Mouse (Mus musculus): ENCODE measurements around the gene Arel1. TPM values are rescaled to one million over a fixed set of nuclear protein-coding genes. Genes with fewer than 3 reads are reported as not detected.

The Arel1 gene
- polyA plus RNA-seq, 1 experiment from 2014 or later, result 13.2 TPM

DNA sequence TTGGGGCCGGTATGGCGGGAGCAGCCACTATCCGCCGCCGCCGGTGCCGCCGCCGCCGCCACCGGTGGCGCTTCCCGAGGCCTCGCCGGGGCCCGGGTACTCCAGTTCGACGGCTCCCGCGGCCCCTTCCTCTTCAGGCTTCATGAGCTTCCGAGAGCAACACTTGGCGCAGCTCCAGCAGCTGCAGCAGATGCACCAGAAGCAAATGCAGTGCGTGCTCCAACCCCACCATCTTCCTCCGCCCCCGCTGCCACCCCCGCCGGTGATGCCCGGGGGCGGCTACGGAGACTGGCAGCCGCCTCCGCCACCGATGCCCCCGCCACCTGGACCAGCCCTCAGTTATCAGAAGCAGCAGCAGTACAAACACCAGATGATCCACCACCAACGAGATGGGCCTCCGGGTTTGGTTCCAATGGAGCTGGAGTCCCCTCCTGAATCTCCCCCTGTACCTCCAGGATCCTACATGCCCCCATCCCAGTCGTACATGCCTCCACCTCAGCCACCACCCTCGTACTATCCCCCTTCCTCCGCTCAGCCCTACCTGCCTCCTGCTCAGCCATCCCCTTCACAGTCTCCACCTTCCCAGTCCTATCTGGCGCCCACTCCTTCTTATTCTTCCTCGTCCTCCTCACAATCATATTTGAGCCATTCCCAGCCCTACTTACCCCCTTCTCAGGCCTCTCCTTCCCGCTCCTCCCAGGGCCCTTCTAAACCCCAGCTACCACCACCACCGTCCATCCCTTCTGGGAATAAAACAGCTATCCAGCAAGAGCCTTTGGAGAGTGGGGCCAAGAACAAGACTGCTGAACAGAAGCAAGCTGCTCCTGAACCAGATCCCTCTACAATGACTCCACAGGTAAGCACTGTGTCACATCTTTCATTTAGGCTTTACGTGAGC lies 26.1 kb upstream of the Arel1 start:
- Histone ChIP-seq H3K36me3 (ENCODE audit: control insufficient read depth, insufficient read depth, low read length) (0 out of 2 replicates have a peak, but pooled peaks cover 7% of the 10 kb centered on the region), H3K4me1 (ENCODE audit: control insufficient read depth in 2 of 2, insufficient read depth in 2 of 2, low read length in 2 of 2) (peaks cover 0 to 23% of the 10 kb centered on the region in 2 experiments; a peak in 3 of 4 replicates), H3K4me3 (ENCODE audit: control insufficient read depth in 1 of 2, insufficient read depth in 1 of 2, low read depth in 1 of 2, low read length in 2 of 2) (peak overlapping the region; percentile 76 to 93), H3K27me3 (ENCODE audit: control insufficient read depth, insufficient read depth, low read length) (no peaks in the 10 kb centered on the region), H3K9ac (ENCODE audit: low read length) (peak overlapping the region; percentile 98), H3K4me2 (ENCODE audit: low read length) (peak overlapping the region; percentile 97), H3K9me3 (ENCODE audit: control insufficient read depth, low read length) (0 out of 2 replicates have a peak, but pooled peaks cover 3% of the 10 kb centered on the region), H3K27ac (replicated peaks in 1 of 2; ENCODE audit: control insufficient read depth in 1 of 2, insufficient read depth in 1 of 2, low read depth in 2 of 2, low read length in 2 of 2) (peak overlapping the region; percentile 73 to 85)
- no peak; the same call in 1 of the 2 replicates for ATAC-seq (ENCODE audit: insufficient number of reproducible peaks, insufficient read depth, low FRiP score, low read depth)
- 1% methylated on average over 42 of the region's 44 CpGs for WGBS

GRCm38 (mm10) chr12:84996083-84996496 lies 25.4 kb upstream of the Arel1 start, which contains the start of gene Ylpm1:
TSS of gene Ylpm1 (plus strand) at chr12:84996321.
- peak; percentile 96 for ATAC-seq (ENCODE audit: insufficient number of reproducible peaks, insufficient read depth, low FRiP score, low read depth)
- under 1% methylated on average over 45 of the region's 45 CpGs for WGBS

DNA sequence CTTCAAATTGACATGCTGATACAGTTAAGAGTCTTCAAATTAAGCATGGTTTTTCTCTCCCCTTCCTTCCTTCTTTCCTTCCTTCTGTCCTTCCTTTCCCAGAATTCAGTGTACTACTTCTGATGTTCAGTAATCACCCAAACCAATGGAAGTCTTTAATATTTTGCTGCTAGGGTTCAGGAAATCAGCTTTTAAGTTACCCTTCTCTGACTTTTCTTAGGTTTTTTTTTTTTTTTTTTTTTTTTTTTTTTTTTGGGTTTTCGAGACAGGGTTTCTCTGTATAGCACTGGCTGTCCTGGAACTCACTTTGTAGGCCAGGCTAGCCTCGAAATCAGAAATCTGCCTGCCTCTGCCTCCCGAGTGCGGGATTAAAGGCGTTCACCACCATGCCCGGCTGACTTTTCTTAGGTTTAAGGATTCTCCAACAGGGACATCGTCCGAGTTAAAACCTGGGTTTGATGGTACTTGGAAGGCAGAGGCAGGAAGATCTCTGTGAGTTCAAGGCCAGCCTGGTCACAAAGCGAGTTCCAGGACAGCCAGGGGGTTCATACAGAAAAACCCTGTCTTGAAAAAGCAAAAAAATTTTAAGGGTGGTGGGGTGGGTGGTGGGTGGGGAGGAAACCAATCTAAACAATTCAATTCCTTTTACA lies 24.5 kb upstream of the Arel1 start:
- Histone ChIP-seq H3K4me3 (ENCODE audit: control insufficient read depth in 1 of 2, insufficient read depth in 1 of 2, low read depth in 1 of 2, low read length in 2 of 2) (peak overlapping the region in 1 of 2 experiments; percentile 93; a peak in 1 of 4 replicates), H3K27me3 (ENCODE audit: control insufficient read depth, insufficient read depth, low read length) (no peaks in the 10 kb centered on the region), H3K9me3 (ENCODE audit: control insufficient read depth, low read length) (0 out of 2 replicates have a peak, but pooled peaks cover 6% of the 10 kb centered on the region), H3K9ac (ENCODE audit: low read length) (peak overlapping the region; percentile 50), H3K36me3 (ENCODE audit: control insufficient read depth, insufficient read depth, low read length) (0 out of 2 replicates have a peak, but pooled peaks cover 7% of the 10 kb centered on the region), H3K27ac (replicated peaks in 1 of 2; ENCODE audit: control insufficient read depth in 1 of 2, insufficient read depth in 1 of 2, low read depth in 2 of 2, low read length in 2 of 2) (no peak overlapping the region), H3K4me2 (ENCODE audit: low read length) (peak overlapping the region; percentile 97), H3K4me1 (ENCODE audit: control insufficient read depth in 2 of 2, insufficient read depth in 2 of 2, low read length in 2 of 2) (peaks cover 0 to 23% of the 10 kb centered on the region in 2 experiments; a peak in 3 of 4 replicates)
- ATAC-seq (ENCODE audit: insufficient number of reproducible peaks, insufficient read depth, low FRiP score, low read depth), result no peak
- 89% methylated on average over 8 of the region's 9 CpGs for WGBS

More at GRCm38 (mm10) chr12:84996083-84996496, 25.4 kb upstream of the Arel1 start, which contains the start of gene Ylpm1:
- Histone ChIP-seq H3K27me3 (ENCODE audit: control insufficient read depth, insufficient read depth, low read length) (no peaks in the 10 kb centered on the region), H3K36me3 (ENCODE audit: control insufficient read depth, insufficient read depth, low read length) (0 out of 2 replicates have a peak, but pooled peaks cover 7% of the 10 kb centered on the region), H3K4me2 (ENCODE audit: low read length) (peak within 1 kb of the TSS; percentile 97), H3K9ac (ENCODE audit: low read length) (peak within 1 kb of the TSS; percentile 98), H3K4me3 (ENCODE audit: control insufficient read depth in 1 of 2, insufficient read depth in 1 of 2, low read depth in 1 of 2, low read length in 2 of 2) (peak within 1 kb of the TSS; percentile 76 to 93), H3K4me1 (ENCODE audit: control insufficient read depth in 2 of 2, insufficient read depth in 2 of 2, low read length in 2 of 2) (peaks cover 0 to 23% of the 10 kb centered on the region in 2 experiments; a peak in 3 of 4 replicates), H3K27ac (replicated peaks in 1 of 2; ENCODE audit: control insufficient read depth in 1 of 2, insufficient read depth in 1 of 2, low read depth in 2 of 2, low read length in 2 of 2) (peak within 1 kb of the TSS; percentile 73 to 85), H3K9me3 (ENCODE audit: control insufficient read depth, low read length) (0 out of 2 replicates have a peak, but pooled peaks cover 6% of the 10 kb centered on the region)

GRCm38 (mm10) chr12:84989456-84989855 lies 18.8 kb upstream of the Arel1 start:
- 57% methylated on average over 4 of the region's 4 CpGs for WGBS
- H3K9ac ChIP-seq (ENCODE audit: low read length), result no peak overlapping the region
- H3K9me3 ChIP-seq (ENCODE audit: control insufficient read depth, low read length), result 0 out of 2 replicates have a peak, but pooled peaks cover 6% of the 10 kb centered on the region
- no peak overlapping the region for H3K4me3 ChIP-seq (ENCODE audit: control insufficient read depth in 1 of 2, insufficient read depth in 1 of 2, low read depth in 1 of 2, low read length in 2 of 2)
- H3K36me3 ChIP-seq (ENCODE audit: control insufficient read depth, insufficient read depth, low read length), result peaks cover 2% of the 10 kb centered on the region
- no peak overlapping the region for H3K4me2 ChIP-seq (ENCODE audit: low read length)
- ATAC-seq (ENCODE audit: insufficient number of reproducible peaks, insufficient read depth, low FRiP score, low read depth), result no peak
- no peak overlapping the region for H3K27ac ChIP-seq (replicated peaks in 1 of 2; ENCODE audit: control insufficient read depth in 1 of 2, insufficient read depth in 1 of 2, low read depth in 2 of 2, low read length in 2 of 2)
- no peaks in the 10 kb centered on the region for H3K4me1 ChIP-seq (ENCODE audit: control insufficient read depth in 2 of 2, insufficient read depth in 2 of 2, low read length in 2 of 2)
- H3K27me3 ChIP-seq (ENCODE audit: control insufficient read depth, insufficient read depth, low read length), result no peaks in the 10 kb centered on the region

- 92% methylated on average over 2 of the region's 2 CpGs for WGBS
- H3K4me3 ChIP-seq (ENCODE audit: control insufficient read depth in 1 of 2, insufficient read depth in 1 of 2, low read depth in 1 of 2, low read length in 2 of 2), result no peak overlapping the region
- no peak overlapping the region for H3K4me2 ChIP-seq (ENCODE audit: low read length)
- ATAC-seq (ENCODE audit: insufficient number of reproducible peaks, insufficient read depth, low FRiP score, low read depth), result no peak
- peaks cover 98% of the 10 kb centered on the region for H3K36me3 ChIP-seq (ENCODE audit: control insufficient read depth, insufficient read depth, low read length)
- no peaks in the 10 kb centered on the region for H3K4me1 ChIP-seq (ENCODE audit: control insufficient read depth in 2 of 2, insufficient read depth in 2 of 2, low read length in 2 of 2)
- no peaks in the 10 kb centered on the region for H3K27me3 ChIP-seq (ENCODE audit: control insufficient read depth, insufficient read depth, low read length)
- H3K9me3 ChIP-seq (ENCODE audit: control insufficient read depth, low read length), result no peaks in the 10 kb centered on the region
- no peak overlapping the region for H3K27ac ChIP-seq (replicated peaks in 1 of 2; ENCODE audit: control insufficient read depth in 1 of 2, insufficient read depth in 1 of 2, low read depth in 2 of 2, low read length in 2 of 2)
- no peak overlapping the region for H3K9ac ChIP-seq (ENCODE audit: low read length)
Measured at GRCm38 (mm10) chr12:84979264-84979862, 8.7 kb upstream of the Arel1 start.

- peaks cover 30% of the 10 kb centered on the region for H3K36me3 ChIP-seq (ENCODE audit: control insufficient read depth, insufficient read depth, low read length)
- no peaks in the 10 kb centered on the region for H3K27me3 ChIP-seq (ENCODE audit: control insufficient read depth, insufficient read depth, low read length)
- H3K27ac ChIP-seq (replicated peaks in 1 of 2; ENCODE audit: control insufficient read depth in 1 of 2, insufficient read depth in 1 of 2, low read depth in 2 of 2, low read length in 2 of 2), result no peak overlapping the region
- ATAC-seq (ENCODE audit: insufficient number of reproducible peaks, insufficient read depth, low FRiP score, low read depth), result no peak
- peak overlapping the region; percentile 82 for H3K9ac ChIP-seq (ENCODE audit: low read length)
- H3K4me3 ChIP-seq (ENCODE audit: control insufficient read depth in 1 of 2, insufficient read depth in 1 of 2, low read depth in 1 of 2, low read length in 2 of 2), result peak overlapping the region; percentile 74 to 98
- H3K4me1 ChIP-seq (ENCODE audit: control insufficient read depth in 2 of 2, insufficient read depth in 2 of 2, low read length in 2 of 2), result peaks cover 2 to 12% of the 10 kb centered on the region in 2 experiments; a peak in 3 of 4 replicates
- 22% methylated on average over 15 of the region's 15 CpGs for WGBS
- H3K9me3 ChIP-seq (ENCODE audit: control insufficient read depth, low read length), result no peaks in the 10 kb centered on the region
- peak overlapping the region; percentile 95 for H3K4me2 ChIP-seq (ENCODE audit: low read length)
Measured at GRCm38 (mm10) chr12:84969656-84970427, 858 bp downstream of the Arel1 start.

Measured in heart, embryonic 14.5 days (tissue).